Mouse (Mus musculus) midbrain, embryonic 14.5 days (tissue): Measurements from ENCODE around the gene Ercc1. TPM values are rescaled to one million over a fixed set of nuclear protein-coding genes. Genes with fewer than 3 reads are reported as not detected.

ENCODE experiments used
- ATAC-seq: fragments of 200-750 bp; cut with Nextera tagmentation; 2 replicates; pipeline ENCODE4 v1.8.0; 2017; ENCODE audit warnings: moderate number of reproducible peaks, moderate library complexity; ENCODE audit not compliant: low FRiP score, low TSS enrichment
- DNase-seq: peaks from one replicate; pipeline ENCODE4 v3.0.0-alpha.2; 2015
- H3K27ac ChIP-seq: fragments of 300-500 bp; sonication (generic); replicated peaks from 2 replicates; pipeline ENCODE4 v1.5.1; 2014; ENCODE audit warnings: mild to moderate bottlenecking, low read depth, low read length, moderate library complexity
- H3K27me3 ChIP-seq: fragments of 300-500 bp; sonication (generic); 2 replicates; pipeline ENCODE4 v1.6.1; 2014; ENCODE audit warnings: low read length, control low read depth, mixed read lengths; ENCODE audit not compliant: control insufficient read depth, insufficient read depth
- H3K36me3 ChIP-seq: fragments of 300-500 bp; sonication (generic); 2 replicates; pipeline ENCODE4 v1.6.1; 2014; ENCODE audit warnings: low read length, control low read depth; ENCODE audit not compliant: control insufficient read depth, insufficient read depth
- H3K4me1 ChIP-seq: fragments of 300-500 bp; sonication (generic); 2 replicates; pipeline ENCODE4 v1.6.1; 2014; ENCODE audit warnings: mild to moderate bottlenecking, antibody characterized with exemption, low read length, control low read depth; ENCODE audit not compliant: control insufficient read depth, insufficient read depth
- H3K4me2 ChIP-seq: fragments of 300-500 bp; sonication (generic); 2 replicates; pipeline ENCODE4 v1.6.1; 2014; ENCODE audit warnings: mild to moderate bottlenecking, low read length, moderate library complexity
- H3K4me3 ChIP-seq: fragments of 300-500 bp; sonication (generic); replicated peaks from 2 replicates; pipeline ENCODE4 v1.5.1; 2014; ENCODE audit warnings: low read depth, low read length
- H3K9ac ChIP-seq: fragments of 300-500 bp; sonication (generic); replicated peaks from 2 replicates; pipeline ENCODE4 v1.6.1; 2014; ENCODE audit warnings: mild to moderate bottlenecking, low read length, moderate library complexity
- H3K9me3 ChIP-seq: fragments of 300-500 bp; sonication (generic); 2 replicates; pipeline ENCODE4 v1.6.1; 2016; ENCODE audit warnings: low read length, control low read depth, mixed read lengths; ENCODE audit not compliant: control insufficient read depth
- WGBS: fragments of 180-500 bp; shearing (Covaris S2); extraction: QIAGEN DNeasy Blood & Tissue Kit; methylation state at CpG from one replicate; pipeline ENCODE4 v1.1.7; 2014; 5-methylcytosine and 5-hydroxymethylcytosine counted together
- polyA plus RNA-seq: library from polyadenylated mRNA; unstranded; fragments of >200 nt; fragmentation: Nextera tagmentation; extraction: Ambion mirVana; gene quantifications from 2 replicates; pipeline ENCODE4 v1.2.1, GENCODE M21; 2014

Gene Ercc1
- polyA plus RNA-seq, 1 experiment from 2014 or later: 78.9 TPM

- H3K27me3 ChIP-seq: peaks cover 54% of the 10 kb centered on the region
- ATAC-seq: no peak
Measured at GRCm38 (mm10) chr7:19302264-19303045, 42.1 kb upstream of the Ercc1 start.

DNA sequence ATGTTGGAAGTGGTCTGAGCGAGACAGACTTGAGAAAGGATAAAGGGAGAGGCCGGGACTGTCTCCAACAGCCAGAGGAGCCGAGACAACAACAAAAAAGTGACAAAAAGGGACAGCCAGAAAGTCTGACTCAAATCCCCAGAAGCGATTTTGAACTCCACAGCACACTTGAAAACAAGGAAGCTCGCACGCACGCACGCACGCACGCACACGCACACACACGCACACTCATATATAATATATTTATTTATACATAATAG, 41.6 kb upstream of the Ercc1 start:
- no peaks in the 10 kb centered on the region for H3K9me3 ChIP-seq
- no peak overlapping the region for H3K9ac ChIP-seq
- no peaks in the 10 kb centered on the region for H3K36me3 ChIP-seq
- ATAC-seq (no peak), DNase-seq (no peak)
- H3K4me2 ChIP-seq: no peak overlapping the region
- peaks cover 54% of the 10 kb centered on the region for H3K27me3 ChIP-seq
- 74% methylated on average over 12 of the region's 12 CpGs for WGBS
- no peak overlapping the region for H3K27ac ChIP-seq
- peaks cover 11% of the 10 kb centered on the region for H3K4me1 ChIP-seq
- H3K4me3 ChIP-seq: no peak overlapping the region

More at GRCm38 (mm10) chr7:19302264-19303045, 42.1 kb upstream of the Ercc1 start:
- WGBS: 53% methylated on average over 13 of the region's 13 CpGs
- H3K4me1 ChIP-seq: peaks cover 6% of the 10 kb centered on the region
- 0 out of 2 replicates have a peak overlapping the region, but pooled peaks have one; percentile 51 for H3K9ac ChIP-seq
- peak overlapping the region; percentile 43 for H3K4me3 ChIP-seq
- H3K36me3 ChIP-seq: no peaks in the 10 kb centered on the region
- no peak overlapping the region for H3K27ac ChIP-seq
- no peak for DNase-seq
- peak overlapping the region; percentile 50 for H3K4me2 ChIP-seq
- H3K9me3 ChIP-seq: no peaks in the 10 kb centered on the region

DNA sequence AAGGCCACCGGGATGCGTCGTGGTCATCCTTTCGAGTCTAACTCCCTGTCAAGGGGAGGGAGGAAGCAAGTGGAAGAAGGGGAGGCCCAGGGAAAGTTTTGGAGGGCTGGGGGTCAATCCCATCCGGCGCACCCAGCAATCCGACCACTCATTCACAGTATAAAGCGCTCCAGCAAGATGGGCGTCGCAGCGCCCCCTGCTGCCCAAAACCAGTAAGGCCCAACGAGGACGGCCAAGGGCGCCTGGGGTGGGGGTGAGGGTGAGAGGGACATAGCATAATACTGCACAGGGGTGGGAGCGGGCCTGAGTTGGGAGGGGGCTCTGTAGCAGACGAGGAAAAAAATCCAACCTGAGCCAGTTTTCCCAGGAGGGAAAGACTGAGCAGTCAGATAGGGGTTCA, 40.8 kb upstream of the Ercc1 start:
- DNase-seq: peak; percentile 82
- ATAC-seq: no peak
- H3K27ac ChIP-seq: no peak overlapping the region
- H3K4me2 ChIP-seq: peak overlapping the region; percentile 43
- H3K36me3 ChIP-seq: no peaks in the 10 kb centered on the region
- H3K9me3 ChIP-seq: no peaks in the 10 kb centered on the region
- peaks cover 12% of the 10 kb centered on the region for H3K4me1 ChIP-seq
- WGBS: 0% methylated on average over 16 of the region's 16 CpGs
- H3K4me3 ChIP-seq: 0 out of 2 replicates have a peak overlapping the region, but pooled peaks have one; percentile 10
- H3K27me3 ChIP-seq: peaks cover 54% of the 10 kb centered on the region
- no peak overlapping the region for H3K9ac ChIP-seq

DNA sequence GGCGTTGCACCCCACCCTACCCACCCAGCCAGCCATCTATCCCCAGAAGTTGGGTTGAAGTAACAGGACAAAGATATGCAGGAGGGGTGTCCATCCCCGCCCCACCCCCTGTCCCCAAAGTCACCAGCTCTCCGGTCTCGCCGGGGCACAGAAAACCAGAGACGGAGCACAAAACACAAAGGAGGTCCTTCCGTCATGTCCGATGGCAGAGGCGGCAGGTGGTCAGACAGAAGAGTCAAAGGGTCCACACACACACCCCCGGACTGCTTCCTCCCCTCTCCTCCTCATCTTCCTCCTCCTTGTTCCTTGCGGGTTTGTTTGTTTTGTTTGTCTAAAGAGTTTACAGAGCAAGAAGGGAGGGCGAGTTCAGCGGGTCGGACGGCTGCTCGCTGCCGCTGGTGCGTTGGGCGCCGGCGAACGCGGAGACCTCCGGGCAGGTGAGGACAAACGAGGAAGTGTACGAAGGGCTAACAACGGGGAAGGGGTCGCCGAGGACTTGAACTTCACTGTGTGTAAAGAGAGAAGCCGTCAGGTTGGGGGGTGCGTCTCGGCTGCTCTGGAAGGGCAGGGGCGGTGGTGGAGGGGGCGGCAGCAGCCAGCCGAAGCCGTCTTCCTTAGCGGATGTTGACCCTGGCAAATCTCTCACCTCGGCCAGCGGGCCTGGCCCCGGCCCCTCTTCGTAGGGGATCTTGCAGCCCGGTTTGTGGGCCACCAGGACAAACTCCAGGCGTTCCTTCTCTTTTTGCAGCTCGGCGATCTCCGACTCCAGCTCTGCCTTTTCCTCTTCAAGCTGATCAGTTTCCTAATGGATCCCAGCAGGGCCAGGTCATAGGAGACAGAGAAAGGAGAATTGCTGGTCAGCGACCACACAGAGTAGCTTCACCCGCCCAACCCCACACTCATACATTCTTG, 39.8 kb upstream of the Ercc1 start:
- Histone ChIP-seq H3K4me3 (peak overlapping the region; percentile 21), H3K9me3 (no peaks in the 10 kb centered on the region), H3K27me3 (peaks cover 54% of the 10 kb centered on the region), H3K4me2 (peak overlapping the region; percentile 43), H3K4me1 (peaks cover 21% of the 10 kb centered on the region), H3K27ac (no peak overlapping the region), H3K36me3 (no peaks in the 10 kb centered on the region), H3K9ac (no peak overlapping the region; the same call in 1 of the 2 replicates)
- 2% methylated on average over 48 of the region's 48 CpGs for whole genome bisulfite sequencing
- ATAC-seq (no peak), DNase-seq (no peak)

DNA sequence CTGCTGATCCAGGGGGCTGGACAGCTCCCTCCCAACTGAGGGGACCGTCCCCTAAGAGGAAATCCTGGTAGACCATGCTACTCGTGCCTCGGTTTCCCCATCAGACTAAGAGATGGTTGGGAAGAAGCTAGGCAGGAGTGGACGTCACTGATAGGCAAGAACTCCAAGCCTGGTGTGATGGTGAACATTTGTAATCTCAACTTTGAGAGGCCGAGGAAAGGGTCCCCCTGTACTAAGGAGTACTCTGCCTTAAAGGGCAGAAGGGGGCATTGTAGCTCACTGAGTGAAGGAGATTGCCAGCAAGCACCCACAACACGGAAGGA, 39.2 kb upstream of the Ercc1 start:
- DNase-seq: no peak
- Histone ChIP-seq H3K4me2 (peak overlapping the region; percentile 43; the same call in 1 of the 2 replicates), H3K27me3 (peaks cover 54% of the 10 kb centered on the region), H3K9ac (no peak overlapping the region), H3K36me3 (no peaks in the 10 kb centered on the region), H3K9me3 (no peaks in the 10 kb centered on the region), H3K4me1 (peaks cover 23% of the 10 kb centered on the region), H3K4me3 (0 out of 2 replicates have a peak overlapping the region, but pooled peaks have one; percentile 21), H3K27ac (no peak overlapping the region)
- ATAC-seq: no peak
- WGBS: 11% methylated on average over 6 of the region's 6 CpGs

GRCm38 (mm10) chr7:19305796-19306765, 38.5 kb upstream of the Ercc1 start:
- peaks cover 25% of the 10 kb centered on the region for H3K4me1 ChIP-seq
- H3K4me2 ChIP-seq: no peak overlapping the region
- 54% methylated on average over 16 of the region's 16 CpGs for WGBS
- H3K9ac ChIP-seq: no peak overlapping the region
- DNase-seq (no peak), ATAC-seq (no peak)
- H3K4me3 ChIP-seq: no peak overlapping the region
- no peak overlapping the region for H3K27ac ChIP-seq
- H3K9me3 ChIP-seq: no peaks in the 10 kb centered on the region
- H3K36me3 ChIP-seq: no peaks in the 10 kb centered on the region
- peaks cover 54% of the 10 kb centered on the region for H3K27me3 ChIP-seq

GRCm38 (mm10) chr7:19306819-19307738, 37.5 kb upstream of the Ercc1 start:
- ATAC-seq (no peak), DNase-seq (no peak)
- Histone ChIP-seq H3K9ac (no peak overlapping the region), H3K4me1 (peaks cover 19% of the 10 kb centered on the region), H3K36me3 (no peaks in the 10 kb centered on the region), H3K4me3 (no peak overlapping the region), H3K27ac (no peak overlapping the region), H3K27me3 (peaks cover 51% of the 10 kb centered on the region), H3K9me3 (no peaks in the 10 kb centered on the region), H3K4me2 (peak overlapping the region; percentile 88)
- 70% methylated on average over 25 of the region's 25 CpGs for WGBS
